Mouse (Mus musculus) MEL (cell line): ENCODE measurements at regions not wholly inside any gene's neighbourhood (a gene's known extent, or its start where the extent isn't known, plus 50 kb on each side); places are given as distances from the start of the nearest gene placed in this dataset.

Source experiments
- DNase-seq: peaks from one replicate; pipeline ENCODE4 v3.0.0; 2011; ENCODE audit warnings: low read depth, low spot score
- H3K27ac ChIP-seq: 2 replicates; pipeline ENCODE4 v1.5.1; 2012; ENCODE audit warnings: low read depth, mild to moderate bottlenecking, control low read depth, low read length, moderate library complexity; ENCODE audit not compliant: control insufficient read depth
- H3K27me3 ChIP-seq, 2 experiments: fragments of 150-350 bp in 1 of 2; sonication (generic) in 1 of 2; 2 replicates each; pipeline ENCODE4 v1.6.1; 2012; ENCODE audit warnings: low read length in 2 of 2, mild to moderate bottlenecking in 2 of 2, improper control_type of control experiment in 1 of 2, moderate library complexity in 1 of 2; ENCODE audit not compliant: insufficient read depth in 2 of 2, control insufficient read depth in 1 of 2
- H3K36me3 ChIP-seq, 2 experiments: 2 replicates each; pipeline ENCODE4 v1.6.1; 2012 to 2014; ENCODE audit warnings: low read length in 2 of 2, improper control_type of control experiment in 1 of 2, inconsistent platforms in 1 of 2, mild to moderate bottlenecking in 1 of 2; ENCODE audit not compliant: insufficient read depth in 2 of 2, control insufficient read depth in 1 of 2
- H3K4me1 ChIP-seq, 2 experiments: fragments of 150-350 bp in 1 of 2; sonication (generic) in 1 of 2; 2 replicates each; pipeline ENCODE4 v1.6.1; 2012; ENCODE audit warnings: low read length in 2 of 2, improper control_type of control experiment in 1 of 2, mild to moderate bottlenecking in 1 of 2; ENCODE audit not compliant: insufficient read depth in 2 of 2, control insufficient read depth in 1 of 2
- H3K4me3 ChIP-seq, 2 experiments: fragments of 150-350 bp in 1 of 2; sonication (generic) in 1 of 2; 2 replicates each; pipeline ENCODE4 v1.5.1; 2012; ENCODE audit warnings: low read depth in 2 of 2, low read length in 2 of 2, mild to moderate bottlenecking in 2 of 2, moderate library complexity in 2 of 2, control low read depth in 1 of 2, improper control_type of control experiment in 1 of 2; ENCODE audit not compliant: control insufficient read depth in 1 of 2, insufficient read depth in 1 of 2
- H3K79me2 ChIP-seq: 2 replicates; pipeline ENCODE4 v1.6.1; 2012; ENCODE audit warnings: mild to moderate bottlenecking, low read length, moderate library complexity; ENCODE audit not compliant: control insufficient read depth, poor library complexity, insufficient read depth
- H3K9ac ChIP-seq: 2 replicates; pipeline ENCODE4 v1.6.1; 2012; ENCODE audit warnings: low read depth, mild to moderate bottlenecking, control low read depth, low read length, moderate library complexity; ENCODE audit not compliant: control insufficient read depth, poor library complexity, severe bottlenecking
- H3K9me3 ChIP-seq: fragments of 150-350 bp; sonication (generic); replicated peaks from 2 replicates; pipeline ENCODE4 v1.6.1; 2012; ENCODE audit warnings: mild to moderate bottlenecking, low read length, improper control_type of control experiment, moderate library complexity; ENCODE audit not compliant: insufficient read depth
- CHD1 ChIP-seq: IDR thresholded peaks from 2 replicates; pipeline ENCODE4 v1.6.1; 2012; ENCODE audit warnings: low read depth, mild to moderate bottlenecking, inconsistent platforms, low read length, improper control_type of control experiment
- CHD2 ChIP-seq: IDR thresholded peaks from 2 replicates; pipeline ENCODE4 v1.6.1; 2011; ENCODE audit warnings: low read length, improper control_type of control experiment
- CTCF ChIP-seq, 3 experiments: IDR thresholded peaks in 2 of 3; conservative IDR thresholded peaks in 1 of 3; 2 replicates each; pipeline ENCODE4 v1.5.1; 2011 to 2012; ENCODE audit warnings: low read length in 3 of 3, low read depth in 2 of 3, mild to moderate bottlenecking in 2 of 3, improper control_type of control experiment in 1 of 3, inconsistent platforms in 1 of 3, mixed read lengths in 1 of 3, moderate library complexity in 1 of 3; ENCODE audit not compliant: control insufficient read depth in 1 of 3, insufficient read depth in 1 of 3, poor library complexity in 1 of 3, severe bottlenecking in 1 of 3
- ELF1 ChIP-seq: IDR thresholded peaks from 2 replicates; pipeline ENCODE4 v1.6.1; 2014; ENCODE audit warnings: low read depth, mild to moderate bottlenecking, inconsistent platforms, low read length, improper control_type of control experiment, moderate library complexity
- EP300 ChIP-seq, 2 experiments: IDR thresholded peaks; 2 replicates each; pipeline ENCODE4 v1.6.1; 2011; ENCODE audit warnings: improper control_type of control experiment in 2 of 2, low read length in 2 of 2, low read depth in 1 of 2, mild to moderate bottlenecking in 1 of 2
- ETS1 ChIP-seq: IDR thresholded peaks from 2 replicates; pipeline ENCODE4 v1.6.1; 2012; ENCODE audit warnings: low read depth, mild to moderate bottlenecking, inconsistent platforms, low read length, improper control_type of control experiment, moderate library complexity
- GATA1 ChIP-seq: IDR thresholded peaks from 2 replicates; pipeline ENCODE4 v1.6.1; 2011; ENCODE audit warnings: low read depth, low read length, improper control_type of control experiment
- HCFC1 ChIP-seq: IDR thresholded peaks from 2 replicates; pipeline ENCODE4 v1.6.1; 2012; ENCODE audit warnings: low read depth, mild to moderate bottlenecking, inconsistent platforms, low read length, improper control_type of control experiment, moderate library complexity
- JUND ChIP-seq: IDR thresholded peaks from 2 replicates; pipeline ENCODE4 v1.6.1; 2011; ENCODE audit warnings: low read depth, mild to moderate bottlenecking, improper control_type of control experiment, low read length
- KAT2A ChIP-seq: conservative IDR thresholded peaks from 2 replicates; pipeline ENCODE4 v1.6.1; 2012; ENCODE audit warnings: low read depth, low read length, improper control_type of control experiment, inconsistent platforms
- MAFK ChIP-seq: IDR thresholded peaks from 2 replicates; pipeline ENCODE4 v1.6.1; 2011; ENCODE audit warnings: low read depth, mild to moderate bottlenecking, low read length, improper control_type of control experiment, borderline replicate concordance
- MEF2A ChIP-seq: IDR thresholded peaks from 2 replicates; pipeline ENCODE4 v1.6.1; 2014; ENCODE audit warnings: low read depth, mild to moderate bottlenecking, inconsistent platforms, low read length, improper control_type of control experiment; ENCODE audit not compliant: poor library complexity, insufficient replicate concordance, severe bottlenecking; ENCODE audit errors: extremely low read depth
- MYB ChIP-seq: IDR thresholded peaks from 2 replicates; pipeline ENCODE4 v1.6.1; 2011; ENCODE audit warnings: mild to moderate bottlenecking, low read depth, low read length, improper control_type of control experiment
- NELFE ChIP-seq: IDR thresholded peaks from 2 replicates; pipeline ENCODE4 v1.6.1; 2011; ENCODE audit warnings: low read depth, low read length, improper control_type of control experiment
- POLR2A ChIP-seq, 2 experiments: IDR thresholded peaks; 2 replicates each; pipeline ENCODE4 v1.6.1; 2011 to 2012; ENCODE audit warnings: low read length in 2 of 2, mild to moderate bottlenecking in 2 of 2, control low read depth in 1 of 2, improper control_type of control experiment in 1 of 2, low read depth in 1 of 2, moderate library complexity in 1 of 2; ENCODE audit not compliant: control insufficient read depth in 1 of 2, insufficient read depth in 1 of 2, poor library complexity in 1 of 2
- POLR2AphosphoS5 ChIP-seq: IDR thresholded peaks from 2 replicates; pipeline ENCODE4 v1.6.1; 2012; ENCODE audit warnings: low read depth, borderline replicate concordance, mild to moderate bottlenecking, inconsistent platforms, low read length, moderate library complexity, mixed read lengths
- RAD21 ChIP-seq: IDR thresholded peaks from 2 replicates; pipeline ENCODE4 v1.6.1; 2011; ENCODE audit warnings: mild to moderate bottlenecking, low read depth, low read length, improper control_type of control experiment
- SMC3 ChIP-seq: IDR thresholded peaks from 2 replicates; pipeline ENCODE4 v1.6.1; 2011; ENCODE audit warnings: low read depth, low read length, improper control_type of control experiment
- TAL1 ChIP-seq: IDR thresholded peaks from 2 replicates; pipeline ENCODE4 v1.6.1; 2012; ENCODE audit warnings: mild to moderate bottlenecking, inconsistent platforms, low read length, moderate library complexity, mixed read lengths
- TCF12 ChIP-seq: IDR thresholded peaks from 2 replicates; pipeline ENCODE4 v1.6.1; 2014; ENCODE audit warnings: low read depth, mild to moderate bottlenecking, inconsistent platforms, low read length, improper control_type of control experiment, moderate library complexity
- UBTF ChIP-seq: IDR thresholded peaks from 2 replicates; pipeline ENCODE4 v1.6.1; 2012; ENCODE audit warnings: low read depth, mild to moderate bottlenecking, inconsistent platforms, low read length, improper control_type of control experiment, moderate library complexity, borderline replicate concordance; ENCODE audit not compliant: insufficient read depth
- USF1 ChIP-seq: IDR thresholded peaks from 2 replicates; pipeline ENCODE4 v1.6.1; 2014; ENCODE audit warnings: low read depth, mild to moderate bottlenecking, inconsistent platforms, low read length, improper control_type of control experiment, moderate library complexity
- USF2 ChIP-seq, 2 experiments: IDR thresholded peaks; 2 replicates each; pipeline ENCODE4 v1.6.1; 2011 to 2012; ENCODE audit warnings: improper control_type of control experiment in 2 of 2, low read length in 2 of 2, borderline replicate concordance in 1 of 2, inconsistent platforms in 1 of 2, low read depth in 1 of 2, mild to moderate bottlenecking in 1 of 2; ENCODE audit not compliant: insufficient read depth in 1 of 2
- ZKSCAN1 ChIP-seq: IDR thresholded peaks from 2 replicates; pipeline ENCODE4 v1.6.1; 2012; ENCODE audit warnings: low read depth, mild to moderate bottlenecking, inconsistent platforms, low read length, improper control_type of control experiment, moderate library complexity

- TF ChIP-seq MAFK (no peak), GATA1 (no peak), CHD2 (no peak), TAL1 (no peak)
- Histone ChIP-seq H3K4me1 (no peaks in the 10 kb centered on the region), H3K27ac (no peak overlapping the region), H3K9me3 (no peaks in the 10 kb centered on the region), H3K9ac (no peak overlapping the region), H3K4me3 (no peak overlapping the region), H3K79me2 (no peaks in the 10 kb centered on the region), H3K27me3 (no peaks in the 10 kb centered on the region), H3K36me3 (no peaks in the 10 kb centered on the region)
- DNase-seq: no peak
These were observed 349.8 kb upstream of the Zfp703 start for GRCm38 (mm10) chr8:26627191-26627891.

GRCm38 (mm10) chr8:26630544-26630943 lies 346.6 kb upstream of the Zfp703 start:
- no peaks in the 10 kb centered on the region for H3K4me1 ChIP-seq

GRCm38 (mm10) chr8:26635701-26636100 lies 341.4 kb upstream of the Zfp703 start:
- no peak for DNase-seq
- no peak for TF ChIP-seq NELFE
- TF ChIP-seq RAD21: no peak
- TF ChIP-seq USF2 (IDR thresholded peaks at IDR 0.05; ENCODE audit: borderline replicate concordance in 1 of 2, insufficient read depth in 1 of 2, low read depth in 1 of 2, low read length in 2 of 2): no peak
- no peak for TF ChIP-seq KAT2A
- TF ChIP-seq POLR2AphosphoS5: no peak
- TF ChIP-seq SMC3: no peak
- TF ChIP-seq JUND: no peak
- TF ChIP-seq ELF1: no peak

More at GRCm38 (mm10) chr8:26630544-26630943, 346.6 kb upstream of the Zfp703 start:
- Histone ChIP-seq H3K9ac (no peak overlapping the region), H3K4me3 (no peak overlapping the region), H3K9me3 (no peaks in the 10 kb centered on the region), H3K79me2 (no peaks in the 10 kb centered on the region), H3K27ac (no peak overlapping the region), H3K27me3 (no peaks in the 10 kb centered on the region), H3K36me3 (no peaks in the 10 kb centered on the region)
- no peak for DNase-seq
- no peak for TF ChIP-seq ZKSCAN1
- no peak for TF ChIP-seq POLR2A (IDR thresholded peaks at IDR 0.05; ENCODE audit: control insufficient read depth in 1 of 2, insufficient read depth in 1 of 2, low read depth in 1 of 2, low read length in 2 of 2, poor library complexity in 1 of 2)
- TF ChIP-seq CTCF (IDR thresholded peaks at IDR 0.05 in 2 of 3, conservative IDR thresholded peaks at IDR 0.05 in 1 of 3; ENCODE audit: control insufficient read depth in 1 of 3, insufficient read depth in 1 of 3, low read depth in 2 of 3, low read length in 3 of 3, poor library complexity in 1 of 3, severe bottlenecking in 1 of 3): no peak
- no peak for TF ChIP-seq USF1
- no peak for TF ChIP-seq CHD1
- no peak for TF ChIP-seq ETS1
- no peak for TF ChIP-seq MYB
- no peak for TF ChIP-seq MEF2A
- no peak for TF ChIP-seq UBTF
- no peak for TF ChIP-seq KAT2A
- TF ChIP-seq JUND: no peak
- TF ChIP-seq EP300 (IDR thresholded peaks at IDR 0.05; ENCODE audit: low read depth in 1 of 2, low read length in 2 of 2): no peak
- no peak for TF ChIP-seq HCFC1
- no peak for TF ChIP-seq ELF1
- no peak for TF ChIP-seq TCF12

More at GRCm38 (mm10) chr8:26635701-26636100, 341.4 kb upstream of the Zfp703 start:
- no peak overlapping the region for H3K27ac ChIP-seq
- no peak overlapping the region for H3K4me3 ChIP-seq
- no peaks in the 10 kb centered on the region for H3K27me3 ChIP-seq
- no peaks in the 10 kb centered on the region for H3K36me3 ChIP-seq
- no peaks in the 10 kb centered on the region for H3K4me1 ChIP-seq
- H3K9me3 ChIP-seq: no peaks in the 10 kb centered on the region
- H3K9ac ChIP-seq: no peak overlapping the region
- no peaks in the 10 kb centered on the region for H3K79me2 ChIP-seq
